Mouse (Mus musculus): ENCODE data around the gene Sprtn.
A peak's percentile ranks its signal among the peaks of the same experiment; 100 is the strongest.

Sprtn gene

GRCm38 (mm10) chr8:124944406-124944805, 46.7 kb downstream of the Sprtn start:
- DNase-seq (ENCODE audit: low read depth, low spot score) = no peak

GRCm38 (mm10) chr8:124947865-124948732, 50.4 kb downstream of the Sprtn start:
- DNase-seq (ENCODE audit: low read depth, low spot score) = peak; percentile 1

GRCm38 (mm10) chr8:124948733-124949111, 51.0 kb downstream of the Sprtn start:
- DNase-seq (ENCODE audit: low read depth, low spot score) = no peak

- peak; percentile 30 for DNase-seq (ENCODE audit: low read depth, low spot score)
Observed at GRCm38 (mm10) chr8:124949209-124950068, 51.8 kb downstream of the Sprtn start, which contains the start of gene Egln1. Egln1 (minus strand) TSS chr8:124949324.

DNA sequence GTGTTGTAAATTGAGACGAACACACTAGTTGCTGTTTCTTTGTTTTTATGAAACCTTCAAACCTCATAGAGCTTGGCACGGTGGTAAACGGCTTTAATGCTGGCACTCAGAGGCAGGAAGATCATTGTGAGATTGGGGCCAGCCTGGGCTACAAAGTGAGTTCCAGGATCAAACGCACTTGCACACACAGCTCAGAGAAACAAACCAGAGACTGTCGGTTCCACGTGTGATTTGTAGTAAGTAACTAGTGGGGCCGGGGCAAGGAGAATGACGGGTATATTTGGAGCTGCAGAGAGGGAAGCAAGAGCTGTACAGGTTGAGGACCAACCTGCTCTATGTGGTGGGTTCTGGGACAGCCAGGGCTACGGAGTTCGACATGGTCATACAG, 52.4 kb downstream of the Sprtn start:
- no peak for DNase-seq (ENCODE audit: low read depth, low spot score)

- no peak for DNase-seq (ENCODE audit: low read depth, low spot score)
Observed at GRCm38 (mm10) chr8:124950865-124951264, 53.2 kb downstream of the Sprtn start.

DNA sequence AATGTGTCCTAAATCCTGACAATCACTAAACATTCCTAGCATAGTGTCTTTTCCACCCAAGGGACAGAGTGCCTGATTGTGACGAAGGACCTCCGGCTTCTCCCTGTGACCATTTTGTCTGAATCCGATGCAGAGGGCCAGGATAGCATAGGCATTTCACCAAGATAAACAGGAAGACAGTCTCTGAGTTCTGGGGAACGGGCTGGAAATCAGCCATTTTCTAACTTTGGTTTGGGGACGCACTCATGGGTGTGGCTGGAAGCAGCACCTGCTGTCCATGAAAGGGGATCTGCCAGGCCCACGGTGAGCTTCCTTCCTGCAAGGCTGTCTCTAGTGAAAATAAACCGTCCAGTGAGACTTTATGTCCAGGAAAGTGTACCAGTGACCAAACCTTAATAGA, 55.5 kb downstream of the Sprtn start:
- no peak for DNase-seq (ENCODE audit: low read depth, low spot score)

DNA sequence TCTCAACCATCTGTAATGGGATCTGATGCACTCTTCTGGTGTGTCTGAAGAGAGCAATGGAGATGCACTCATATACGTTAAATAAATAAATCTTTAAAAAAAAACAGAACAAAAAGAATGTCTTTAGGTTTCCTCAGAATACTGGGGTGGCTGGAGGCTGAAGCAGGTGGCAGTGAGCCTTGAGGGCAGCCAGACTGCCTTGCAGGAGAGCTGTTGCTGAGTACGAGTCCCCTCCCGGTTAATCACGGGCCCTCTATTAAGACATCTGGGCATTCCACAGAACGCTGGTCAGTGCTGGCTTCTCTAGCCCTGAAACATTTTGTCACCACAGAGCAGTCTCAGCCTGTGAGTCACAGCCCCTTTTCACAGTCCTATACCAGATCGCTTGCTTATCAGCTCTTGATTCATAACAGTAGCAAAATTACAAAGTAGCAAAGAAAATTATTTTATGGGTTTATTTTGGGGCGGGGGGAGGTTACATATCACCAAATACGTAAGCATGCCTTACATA, 56.9 kb downstream of the Sprtn start:
- DNase-seq (ENCODE audit: low read depth, low spot score) = no peak

Measured in c-Kit-negative CD71-positive TER-119-positive erythroid progenitor cells, embryonic 14.5 days (primary cell).